Mouse (Mus musculus) C2C12 (cell line): Measurements from ENCODE around the gene B4galt5. TPM values are rescaled to one million over a fixed set of nuclear protein-coding genes. Genes with fewer than 3 reads are reported as not detected.

Experiments
- H3K27me3 ChIP-seq: one replicate; pipeline ENCODE4 v1.6.1; 2011; ENCODE audit not compliant: control insufficient read depth, insufficient read depth, insufficient read length
- H3K36me3 ChIP-seq: one replicate; pipeline ENCODE4 v1.6.1; 2011; ENCODE audit not compliant: control insufficient read depth, insufficient read depth
- H3K4me3 ChIP-seq: one replicate; pipeline ENCODE4 v1.5.1; 2011; ENCODE audit warnings: mild to moderate bottlenecking, control low read depth; ENCODE audit not compliant: poor library complexity, insufficient read depth, severe bottlenecking
- H3K79me2 ChIP-seq: one replicate; pipeline ENCODE4 v1.6.1; 2011; ENCODE audit not compliant: control insufficient read depth, insufficient read depth
- H3K79me3 ChIP-seq: one replicate; pipeline ENCODE4 v1.6.1; 2011; ENCODE audit warnings: low read depth, control low read depth
- H3ac ChIP-seq: one replicate; pipeline ENCODE3; 2011; ENCODE audit warnings: low read depth; ENCODE audit not compliant: control insufficient read depth, insufficient read length
- CEBPB ChIP-seq: IDR thresholded peaks from one replicate; pipeline ENCODE4 v1.6.1; 2011; ENCODE audit warnings: low read depth, mild to moderate bottlenecking, control low read depth, moderate library complexity
- CTCF ChIP-seq: IDR thresholded peaks from one replicate; pipeline ENCODE4 v1.5.1; 2011; ENCODE audit not compliant: control insufficient read depth, insufficient read depth, insufficient read length
- FOSL1 ChIP-seq: IDR thresholded peaks from one replicate; pipeline ENCODE4 v1.8.0; 2011; ENCODE audit warnings: mild to moderate bottlenecking, low read length; ENCODE audit not compliant: poor library complexity, insufficient read depth, severe bottlenecking
- MAX ChIP-seq: IDR thresholded peaks from one replicate; pipeline ENCODE4 v1.6.1; 2011; ENCODE audit warnings: mild to moderate bottlenecking, control low read depth
- MYOD1 ChIP-seq: IDR thresholded peaks from one replicate; pipeline ENCODE4 v1.6.1; 2011; ENCODE audit warnings: low read depth; ENCODE audit not compliant: control insufficient read depth, insufficient read length
- MYOG ChIP-seq: IDR thresholded peaks from one replicate; pipeline ENCODE4 v1.6.1; 2011; ENCODE audit not compliant: control insufficient read depth, insufficient read length; ENCODE audit errors: extremely low read depth
- USF1 ChIP-seq: IDR thresholded peaks from one replicate; pipeline ENCODE4 v1.6.1; 2011; ENCODE audit warnings: low read depth, mild to moderate bottlenecking, control low read depth, moderate library complexity
- polyA plus RNA-seq: library from polyadenylated mRNA; unstranded; fragments of >200 nt; fragmentation: generic; extraction: Trizol; gene quantifications from one replicate; pipeline ENCODE4 v1.2.1, GENCODE M21; 2012; ENCODE audit warnings: missing spikeins

B4galt5 gene
- polyA plus RNA-seq, 1 experiment: 56.6 TPM

- peaks cover 63% of the 10 kb centered on the region for H3K79me3 ChIP-seq
- peaks cover 95% of the 10 kb centered on the region for H3K79me2 ChIP-seq
- TF ChIP-seq MAX (no peak), CTCF (no peak), MYOD1 (no peak), CEBPB (no peak), MYOG (no peak), FOSL1 (no peak), USF1 (no peak)
- no peak overlapping the region for H3K4me3 ChIP-seq
- no peaks in the 10 kb centered on the region for H3K36me3 ChIP-seq
- H3ac ChIP-seq: no peak overlapping the region
- no peaks in the 10 kb centered on the region for H3K27me3 ChIP-seq
These were observed 15.5 kb downstream of the B4galt5 start for GRCm38 (mm10) chr2:167333450-167333849.

DNA sequence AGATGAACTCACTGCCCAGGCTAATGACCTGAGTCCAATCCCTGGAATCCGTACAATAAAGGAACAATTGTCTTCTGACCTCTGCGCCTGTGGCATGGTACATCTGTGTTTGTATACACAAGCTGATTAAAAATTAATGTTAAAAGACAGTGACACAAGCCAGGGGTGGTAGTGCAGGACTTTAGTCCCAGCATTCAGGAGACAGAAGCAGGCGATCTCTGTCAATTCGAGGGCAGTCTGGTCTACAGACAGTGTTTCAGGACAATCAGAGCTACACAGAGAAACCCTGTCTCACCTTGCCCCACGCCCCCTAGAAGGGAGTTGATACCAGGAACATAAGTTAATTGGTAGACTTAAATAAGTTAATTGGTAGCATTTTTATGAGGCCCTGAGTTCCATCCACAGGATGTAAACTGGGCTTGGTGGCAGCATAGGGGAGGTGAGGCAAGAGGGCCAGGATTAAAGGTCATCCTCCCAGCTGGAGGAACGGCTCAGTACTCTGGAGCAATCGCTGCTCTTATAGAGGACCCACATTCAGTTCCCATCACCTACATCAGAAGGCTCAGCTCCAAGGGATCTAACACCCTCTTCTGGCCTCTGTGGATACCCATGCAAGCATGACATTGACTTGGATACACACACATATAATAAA, 16.5 kb downstream of the B4galt5 start:
- H3ac ChIP-seq: no peak overlapping the region
- no peak overlapping the region for H3K4me3 ChIP-seq
- H3K79me2 ChIP-seq: peaks cover 95% of the 10 kb centered on the region
- H3K27me3 ChIP-seq: no peaks in the 10 kb centered on the region
- no peak for TF ChIP-seq MAX
- no peak for TF ChIP-seq MYOD1
- no peak for TF ChIP-seq CTCF
- TF ChIP-seq CEBPB: no peak
- no peak for TF ChIP-seq FOSL1
- TF ChIP-seq MYOG: no peak
- no peak for TF ChIP-seq USF1
- peaks cover 63% of the 10 kb centered on the region for H3K79me3 ChIP-seq
- no peaks in the 10 kb centered on the region for H3K36me3 ChIP-seq

DNA sequence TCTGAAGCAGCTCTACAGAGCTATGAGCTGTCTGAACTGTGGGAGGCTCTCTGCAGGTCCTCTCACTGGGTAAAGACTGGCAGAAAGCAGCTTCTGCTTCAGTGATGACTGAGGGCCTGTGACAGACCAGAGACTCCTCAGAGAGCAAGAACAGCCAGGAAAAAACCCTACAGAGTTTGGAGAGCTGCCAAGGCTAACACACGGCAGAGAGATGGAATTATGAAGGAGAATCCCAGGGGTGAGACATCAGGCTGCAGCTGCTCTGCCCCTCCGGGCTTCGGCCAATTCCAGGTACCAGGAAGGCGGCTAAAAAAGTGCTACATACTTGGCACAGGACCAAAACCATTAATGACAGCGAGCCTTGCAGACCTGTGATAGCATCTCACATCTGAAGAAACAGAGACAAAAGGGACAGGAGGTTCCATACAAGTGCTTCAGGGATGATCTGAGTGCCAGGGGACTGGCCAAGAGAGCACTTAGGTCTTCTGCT, 17.5 kb downstream of the B4galt5 start:
- H3K27me3 ChIP-seq: no peaks in the 10 kb centered on the region
- peaks cover 55% of the 10 kb centered on the region for H3K79me3 ChIP-seq
- no peaks in the 10 kb centered on the region for H3K36me3 ChIP-seq
- TF ChIP-seq MAX: no peak
- peak; percentile 87 for TF ChIP-seq MYOD1
- no peak overlapping the region for H3K4me3 ChIP-seq
- peaks cover 95% of the 10 kb centered on the region for H3K79me2 ChIP-seq
- H3ac ChIP-seq: no peak overlapping the region

GRCm38 (mm10) chr2:167330581-167330980, 18.4 kb downstream of the B4galt5 start:
- Histone ChIP-seq H3K27me3 (no peaks in the 10 kb centered on the region), H3K36me3 (no peaks in the 10 kb centered on the region), H3ac (no peak overlapping the region), H3K79me2 (peaks cover 97% of the 10 kb centered on the region), H3K79me3 (peaks cover 54% of the 10 kb centered on the region), H3K4me3 (no peak overlapping the region)
- TF ChIP-seq MYOD1 (peak; percentile 96), CEBPB (no peak)

- TF ChIP-seq MYOD1: no peak
- TF ChIP-seq CTCF: no peak
- TF ChIP-seq USF1: no peak
- no peak for TF ChIP-seq MAX
- TF ChIP-seq CEBPB: no peak
- no peak for TF ChIP-seq FOSL1
- TF ChIP-seq MYOG: no peak
- Histone ChIP-seq H3K79me2 (peaks cover 97% of the 10 kb centered on the region), H3K4me3 (no peak overlapping the region), H3K27me3 (no peaks in the 10 kb centered on the region), H3ac (no peak overlapping the region), H3K36me3 (no peaks in the 10 kb centered on the region), H3K79me3 (peaks cover 51% of the 10 kb centered on the region)
These were observed 19.3 kb downstream of the B4galt5 start for GRCm38 (mm10) chr2:167329478-167330262.

- Histone ChIP-seq H3K79me2 (peaks cover 98% of the 10 kb centered on the region), H3K27me3 (no peaks in the 10 kb centered on the region), H3K36me3 (no peaks in the 10 kb centered on the region), H3ac (no peak overlapping the region), H3K79me3 (peaks cover 46% of the 10 kb centered on the region), H3K4me3 (no peak overlapping the region)
- TF ChIP-seq MYOG (no peak), MAX (no peak), CTCF (no peak), MYOD1 (no peak), USF1 (no peak), FOSL1 (no peak), CEBPB (no peak)
These were observed 20.6 kb downstream of the B4galt5 start for GRCm38 (mm10) chr2:167328340-167328739.
